Mouse (Mus musculus) midbrain, embryonic 16.5 days (tissue): ENCODE measurements around the gene Tcp11l2. TPM values are rescaled to one million over a fixed set of nuclear protein-coding genes. Genes with fewer than 3 reads are reported as not detected.

Experiments
- ATAC-seq: fragments of 200-750 bp; cut with Nextera tagmentation; 2 replicates; pipeline ENCODE4 v1.8.0; 2017; ENCODE audit warnings: moderate TSS enrichment
- H3K27ac ChIP-seq: fragments of 300-500 bp; sonication (generic); 2 replicates; pipeline ENCODE4 v1.5.1; 2014; ENCODE audit warnings: mild to moderate bottlenecking, low read length, mixed read lengths
- H3K27me3 ChIP-seq: fragments of 300-500 bp; sonication (generic); 2 replicates; pipeline ENCODE4 v1.6.1; 2014; ENCODE audit warnings: low read depth, low read length, mixed read lengths; ENCODE audit not compliant: control insufficient read depth, insufficient read depth
- H3K36me3 ChIP-seq: fragments of 300-500 bp; sonication (generic); 2 replicates; pipeline ENCODE4 v1.6.1; 2014; ENCODE audit warnings: mild to moderate bottlenecking, low read length, moderate library complexity, mixed read lengths; ENCODE audit not compliant: control insufficient read depth, insufficient read depth
- H3K4me1 ChIP-seq: fragments of 300-500 bp; sonication (generic); 2 replicates; pipeline ENCODE4 v1.6.1; 2014; ENCODE audit warnings: mild to moderate bottlenecking, low read length, mixed read lengths; ENCODE audit not compliant: control insufficient read depth, insufficient read depth
- H3K4me2 ChIP-seq: fragments of 300-500 bp; sonication (generic); 2 replicates; pipeline ENCODE4 v1.6.1; 2014; ENCODE audit warnings: mild to moderate bottlenecking, low read length, mixed read lengths
- H3K4me3 ChIP-seq: fragments of 300-500 bp; sonication (generic); 2 replicates; pipeline ENCODE4 v1.5.1; 2014; ENCODE audit warnings: low read depth, mild to moderate bottlenecking, low read length, moderate library complexity, mixed read lengths
- H3K9ac ChIP-seq: fragments of 300-500 bp; sonication (generic); 2 replicates; pipeline ENCODE4 v1.6.1; 2014; ENCODE audit warnings: low read depth, low read length, mixed read lengths
- H3K9me3 ChIP-seq: fragments of 300-500 bp; sonication (generic); replicated peaks from 2 replicates; pipeline ENCODE4 v1.6.1; 2014; ENCODE audit warnings: mild to moderate bottlenecking, low read length, mixed read lengths; ENCODE audit not compliant: control insufficient read depth, poor library complexity, severe bottlenecking
- WGBS: fragments of 180-500 bp; shearing (Covaris S2); extraction: QIAGEN DNeasy Blood & Tissue Kit; methylation state at CpG from one replicate; pipeline ENCODE4 v1.1.7; 2014; 5-methylcytosine and 5-hydroxymethylcytosine counted together
- polyA plus RNA-seq: library from polyadenylated mRNA; unstranded; fragments of >200 nt; fragmentation: Nextera tagmentation; extraction: Ambion mirVana; gene quantifications from 2 replicates; pipeline ENCODE4 v1.2.1, GENCODE M21; 2015

Gene Tcp11l2
- polyA plus RNA-seq, 1 experiment from 2014 or later = 22.7 TPM

GRCm38 (mm10) chr10:84552477-84552876 lies 23.9 kb upstream of the Tcp11l2 start:
- Histone ChIP-seq H3K27me3 (no peaks in the 10 kb centered on the region), H3K4me2 (no peak overlapping the region), H3K4me3 (no peak overlapping the region), H3K4me1 (no peaks in the 10 kb centered on the region), H3K27ac (no peak overlapping the region), H3K36me3 (no peaks in the 10 kb centered on the region), H3K9ac (no peak overlapping the region), H3K9me3 (no peaks in the 10 kb centered on the region)
- ATAC-seq = no peak
- WGBS = 93% methylated on average over 2 of the region's 2 CpGs

GRCm38 (mm10) chr10:84554291-84555009 lies 22.0 kb upstream of the Tcp11l2 start:
- H3K27ac ChIP-seq = no peak overlapping the region
- H3K9me3 ChIP-seq = 0 out of 2 replicates have a peak, but pooled peaks cover 3% of the 10 kb centered on the region
- H3K4me1 ChIP-seq = no peaks in the 10 kb centered on the region
- H3K4me3 ChIP-seq = no peak overlapping the region
- no peak for ATAC-seq
- H3K9ac ChIP-seq = no peak overlapping the region
- H3K36me3 ChIP-seq = no peaks in the 10 kb centered on the region
- WGBS = 32% methylated on average over 6 of the region's 6 CpGs
- H3K27me3 ChIP-seq = no peaks in the 10 kb centered on the region
- no peak overlapping the region for H3K4me2 ChIP-seq

- H3K4me3 ChIP-seq = no peak overlapping the region
- H3K4me1 ChIP-seq = no peaks in the 10 kb centered on the region
- no peaks in the 10 kb centered on the region for H3K36me3 ChIP-seq
- H3K9me3 ChIP-seq = 0 out of 2 replicates have a peak, but pooled peaks cover 3% of the 10 kb centered on the region
- no peak overlapping the region for H3K27ac ChIP-seq
- WGBS = 79% methylated on average over 2 of the region's 2 CpGs
- no peak overlapping the region for H3K9ac ChIP-seq
- ATAC-seq = no peak
- H3K27me3 ChIP-seq = no peaks in the 10 kb centered on the region
- no peak overlapping the region for H3K4me2 ChIP-seq
Observed at GRCm38 (mm10) chr10:84556120-84556519, 20.3 kb upstream of the Tcp11l2 start.

GRCm38 (mm10) chr10:84558511-84558910 lies 17.9 kb upstream of the Tcp11l2 start:
- Histone ChIP-seq H3K27me3 (no peaks in the 10 kb centered on the region), H3K9ac (no peak overlapping the region), H3K27ac (no peak overlapping the region), H3K36me3 (no peaks in the 10 kb centered on the region), H3K9me3 (0 out of 2 replicates have a peak, but pooled peaks cover 3% of the 10 kb centered on the region), H3K4me1 (no peaks in the 10 kb centered on the region), H3K4me2 (no peak overlapping the region), H3K4me3 (no peak overlapping the region)
- 97% methylated on average over 1 of the region's 1 CpGs for WGBS
- ATAC-seq = no peak

- ATAC-seq = no peak
- H3K4me1 ChIP-seq = no peaks in the 10 kb centered on the region
- WGBS = 90% methylated on average over 4 of the region's 4 CpGs
Observed at GRCm38 (mm10) chr10:84559986-84560385, 16.4 kb upstream of the Tcp11l2 start.

DNA sequence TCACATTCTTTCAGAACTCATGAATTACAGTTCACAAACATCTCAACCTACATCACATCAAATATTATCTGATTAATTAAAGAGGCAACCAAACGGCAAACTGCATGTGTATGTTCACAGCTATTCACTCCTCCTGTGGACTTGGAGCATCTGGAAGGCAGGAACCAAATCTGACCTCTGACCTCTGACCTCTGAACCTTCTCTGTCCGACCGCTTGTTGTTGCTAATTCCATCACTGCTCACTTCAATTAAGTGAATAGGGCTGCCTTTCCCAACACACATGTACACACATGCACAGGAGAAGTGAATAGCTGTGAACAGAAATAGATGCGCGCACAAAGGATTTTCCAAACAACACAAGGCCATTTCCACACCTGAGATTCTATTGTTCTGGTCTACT lies 14.3 kb upstream of the Tcp11l2 start:
- WGBS = 71% methylated on average over 5 of the region's 5 CpGs
- Histone ChIP-seq H3K27ac (no peak overlapping the region), H3K9ac (no peak overlapping the region), H3K4me2 (no peak overlapping the region), H3K4me3 (no peak overlapping the region), H3K9me3 (0 out of 2 replicates have a peak, but pooled peaks cover 3% of the 10 kb centered on the region), H3K27me3 (no peaks in the 10 kb centered on the region), H3K36me3 (no peaks in the 10 kb centered on the region), H3K4me1 (no peaks in the 10 kb centered on the region)
- no peak for ATAC-seq

More at GRCm38 (mm10) chr10:84559986-84560385, 16.4 kb upstream of the Tcp11l2 start:
- Histone ChIP-seq H3K27me3 (no peaks in the 10 kb centered on the region), H3K9me3 (0 out of 2 replicates have a peak, but pooled peaks cover 3% of the 10 kb centered on the region), H3K4me3 (no peak overlapping the region), H3K36me3 (no peaks in the 10 kb centered on the region), H3K4me2 (no peak overlapping the region), H3K27ac (no peak overlapping the region), H3K9ac (no peak overlapping the region)

DNA sequence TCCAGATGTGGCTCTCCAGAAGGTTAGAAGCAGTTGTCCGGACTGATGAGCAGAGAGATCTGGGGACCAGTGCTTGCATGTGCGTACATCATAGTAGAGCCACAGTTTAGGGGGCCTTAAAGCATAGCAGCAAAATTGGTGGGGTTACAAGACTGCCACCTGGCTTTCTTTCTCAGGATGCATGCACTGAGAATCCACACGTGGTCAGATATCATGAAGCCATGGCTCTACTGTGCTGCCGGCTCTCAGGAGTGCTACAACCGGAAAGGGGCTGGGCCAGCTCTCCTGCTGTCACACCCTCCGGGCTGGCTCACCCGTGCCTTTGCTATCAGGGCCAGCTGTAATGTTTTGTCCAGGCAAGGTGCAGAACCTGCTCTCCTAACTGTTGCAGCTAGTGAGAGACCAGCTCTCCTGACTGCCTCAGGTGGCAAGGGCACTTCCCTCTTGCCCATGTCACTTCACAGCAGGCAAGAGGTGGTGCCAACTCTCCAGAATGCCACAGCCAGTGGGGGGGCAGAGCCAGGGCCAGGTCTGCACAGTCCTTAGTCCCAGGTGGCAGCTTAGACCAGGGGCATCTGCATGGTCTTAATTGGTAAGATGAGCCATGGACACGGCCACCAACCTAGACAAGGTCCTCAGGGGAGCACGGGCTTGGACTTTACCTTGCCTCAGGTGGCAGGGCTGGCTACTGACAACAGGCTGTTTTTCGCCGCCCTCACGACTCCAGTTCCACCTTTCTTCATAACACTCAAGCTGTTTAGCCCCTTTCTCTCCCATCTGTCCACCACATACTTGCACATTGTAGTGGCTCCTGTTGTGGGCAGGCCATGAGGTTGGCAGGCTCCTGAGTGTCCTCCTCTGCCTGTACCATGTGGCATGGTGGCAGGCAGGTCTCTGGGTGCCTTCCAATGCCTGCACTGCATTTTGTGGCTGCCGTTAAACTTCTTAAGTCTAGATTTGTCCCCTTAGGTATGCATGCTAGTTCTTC lies 13.6 kb upstream of the Tcp11l2 start:
- ATAC-seq = no peak

GRCm38 (mm10) chr10:84564427-84564826 lies 12.0 kb upstream of the Tcp11l2 start:
- WGBS = 80% methylated on average over 8 of the region's 8 CpGs
- no peaks in the 10 kb centered on the region for H3K27me3 ChIP-seq
- H3K4me2 ChIP-seq = no peak overlapping the region
- H3K27ac ChIP-seq = no peak overlapping the region
- no peak for ATAC-seq
- no peaks in the 10 kb centered on the region for H3K36me3 ChIP-seq
- H3K4me3 ChIP-seq = no peak overlapping the region
- H3K9ac ChIP-seq = no peak overlapping the region
- no peaks in the 10 kb centered on the region for H3K4me1 ChIP-seq
- no peaks in the 10 kb centered on the region for H3K9me3 ChIP-seq

More for the DNA sequence above, 13.6 kb upstream of the Tcp11l2 start:
- Histone ChIP-seq H3K4me1 (no peaks in the 10 kb centered on the region), H3K27me3 (no peaks in the 10 kb centered on the region), H3K36me3 (no peaks in the 10 kb centered on the region), H3K4me2 (no peak overlapping the region), H3K9ac (no peak overlapping the region), H3K27ac (no peak overlapping the region), H3K9me3 (0 out of 2 replicates have a peak, but pooled peaks cover 3% of the 10 kb centered on the region), H3K4me3 (no peak overlapping the region)
- 75% methylated on average over 13 of the region's 13 CpGs for WGBS
